In genomic region chr4:64224918-64225317, GRCm38 (mm10) we compare ENCODE assay signal across 15 mouse cellular contexts.
DNase-seq lines count a peak whose midpoint lies in the region; ATAC-seq lines count a peak whose summit lies in the region.
"Had no signal": no experiment of that assay in that cellular context is flagged by ENCODE, and none has a peak within 500 bp of the region (broad histone marks: within the 10 kb centered on the region; RNA-seq: fewer than 3 reads in every experiment).

No protein-coding gene starts in this region.

- intact Hi-C loops in left cerebral cortex, postnatal 4 days (cut with DNase I) = no loop called here

- peak; percentile 10 for DNase-seq in cerebellum, adult 11-12 months
- no peak for DNase-seq in cerebellum, adult 8-10 months
- DNase-seq in frontal cortex, postnatal 25 days (ENCODE audit: low spot score in 2 of 2) = no peak
- peak; percentile 54 for DNase-seq in left cerebral cortex, postnatal 4 days
- DNase-seq in left cerebral cortex, adult 18-20 months (ENCODE audit: low spot score in 2 of 2) = no peak
- DNase-seq in layer of hippocampus, adult 9-11 months = peak; percentile 40
- DNase-seq in lung, postnatal 36 days = no peak
- DNase-seq: adrenal gland, postnatal 10 days; gastrocnemius, postnatal 36 days; liver, postnatal 0 days; lung, postnatal 4 days; thymus, postnatal 14 days had no signal

- peak; percentile 65 for ATAC-seq in frontal cortex, adult (ENCODE audit: low TSS enrichment)
- ATAC-seq: intestine, embryonic 16.5 days; liver, postnatal 0 days; midbrain, embryonic 13.5 days had no signal

Comparison
In these comparisons a context has a peak if more than half of its experiments do, and no peak if none do; other contexts are left out.
1. DNase-seq: peak in cerebellum, adult 11-12 months (single experiment), left cerebral cortex, postnatal 4 days (single experiment) and layer of hippocampus, adult 9-11 months (single experiment); none in cerebellum, adult 8-10 months (single experiment), frontal cortex, postnatal 25 days (0 of 2), left cerebral cortex, adult 18-20 months (0 of 2) and lung, postnatal 36 days (single experiment).